Mouse (Mus musculus): ENCODE measurements around the gene Gm10130. TPM values are rescaled to one million over a fixed set of nuclear protein-coding genes. Genes with fewer than 3 reads are reported as not detected.
A peak's percentile ranks its signal among the peaks of the same experiment; 100 is the strongest.
"Not testable (repeated sequence)": the region's sequence is repeated elsewhere in the genome, so short reads cannot be mapped to it uniquely, and the experiment has no call there.

Gm10130 gene
- polyA plus RNA-seq, 1 experiment from 2014 or later = 1.2 TPM

DNA sequence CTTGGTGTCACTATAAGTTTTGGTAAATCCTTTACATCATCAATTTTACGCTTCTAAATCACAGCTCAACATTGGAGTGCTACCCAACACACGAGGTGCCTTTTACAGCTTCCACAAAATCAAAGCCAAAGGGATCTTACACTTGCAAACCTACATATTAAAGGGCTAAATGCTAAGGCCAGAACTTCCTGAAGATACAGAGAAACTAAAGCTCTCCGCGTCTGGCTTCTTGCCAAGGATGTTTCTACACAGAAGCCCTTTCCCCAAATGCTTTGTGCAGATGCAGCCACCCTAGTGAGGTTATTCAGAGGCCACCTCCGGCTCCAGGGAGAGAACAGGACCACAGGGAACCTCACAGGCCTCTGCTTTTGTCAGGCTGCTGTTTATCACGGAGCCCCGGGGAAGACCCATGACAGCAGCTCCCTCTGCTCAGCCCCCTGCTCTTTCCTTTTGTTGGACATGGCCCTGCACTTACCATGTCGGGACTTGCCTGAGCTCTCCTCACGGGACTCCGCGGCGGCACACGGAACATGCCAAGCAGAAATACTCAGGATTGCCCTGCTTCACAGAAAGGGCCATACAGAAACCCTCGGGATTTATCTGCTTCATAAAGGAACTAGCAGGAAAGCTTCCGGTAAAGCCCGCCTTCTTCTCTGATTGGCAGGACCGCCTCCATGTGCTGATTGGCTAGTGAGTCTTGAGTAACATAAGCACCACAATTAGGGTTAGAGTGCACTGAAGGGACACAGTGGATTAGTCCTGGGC is 38.8 kb downstream of the Gm10130 start, which contains the start of gene 3300002I08Rik:
Gene 3300002I08Rik, minus strand, starts transcription at position 653 of the 765 bp plus-strand sequence.
- H3K27me3 ChIP-seq (ENCODE audit: control insufficient read depth, insufficient read depth, low read length); H3K9me3 ChIP-seq (ENCODE audit: control insufficient read depth, low read length); H3K36me3 ChIP-seq (ENCODE audit: control insufficient read depth, insufficient read depth, low read length); H3K4me1 ChIP-seq (ENCODE audit: control insufficient read depth, insufficient read depth, low read length): not testable (repeated sequence)
- Histone ChIP-seq H3K4me2 (peak within 1 kb of the TSS; percentile 40), H3K27ac (ENCODE audit: low read depth, low read length) (peak within 1 kb of the TSS; percentile 47; the same call in 1 of the 2 replicates), H3K4me3 (ENCODE audit: low read depth, low read length) (peak within 1 kb of the TSS; percentile 53), H3K9ac (ENCODE audit: low read length) (peak within 1 kb of the TSS; percentile 77)
- WGBS = 3% methylated on average over 16 of the region's 17 CpGs
- ATAC-seq (ENCODE audit: low FRiP score) (peak; percentile 100), DNase-seq (ENCODE audit: low spot score, missing footprints) (peak; percentile 95)

DNA sequence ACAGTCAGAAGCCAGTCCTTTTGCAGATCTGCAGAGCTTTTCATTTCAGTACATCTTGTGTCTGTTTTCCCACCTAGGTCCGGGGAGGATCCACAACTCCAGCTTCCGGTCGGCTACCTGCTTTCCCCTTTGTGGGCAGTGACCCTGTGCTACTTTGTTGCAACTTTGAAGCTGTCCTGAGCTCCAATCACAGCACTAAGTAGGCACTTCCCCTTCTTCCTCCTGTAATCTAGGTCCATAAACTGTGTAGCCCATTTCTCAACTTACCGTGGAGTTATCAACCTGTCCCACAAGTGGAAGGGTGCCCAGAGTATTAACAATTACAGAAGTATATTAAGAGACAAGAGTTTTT is 39.4 kb downstream of the Gm10130 start:
- Histone ChIP-seq H3K4me3 (ENCODE audit: low read depth, low read length) (peak overlapping the region; percentile 53), H3K27ac (ENCODE audit: low read depth, low read length) (no peak overlapping the region), H3K9ac (ENCODE audit: low read length) (peak overlapping the region; percentile 77; the same call in 1 of the 2 replicates), H3K9me3 (ENCODE audit: control insufficient read depth, low read length) (no peaks in the 10 kb centered on the region), H3K4me2 (peak overlapping the region; percentile 40), H3K36me3 (ENCODE audit: control insufficient read depth, insufficient read depth, low read length) (no peaks in the 10 kb centered on the region), H3K4me1 (ENCODE audit: control insufficient read depth, insufficient read depth, low read length) (no peaks in the 10 kb centered on the region), H3K27me3 (ENCODE audit: control insufficient read depth, insufficient read depth, low read length) (no peaks in the 10 kb centered on the region)
- WGBS = 12% methylated on average over 4 of the region's 4 CpGs
- ATAC-seq (ENCODE audit: low FRiP score) (peak; percentile 71), DNase-seq (ENCODE audit: low spot score, missing footprints) (peak; percentile 95)

DNA sequence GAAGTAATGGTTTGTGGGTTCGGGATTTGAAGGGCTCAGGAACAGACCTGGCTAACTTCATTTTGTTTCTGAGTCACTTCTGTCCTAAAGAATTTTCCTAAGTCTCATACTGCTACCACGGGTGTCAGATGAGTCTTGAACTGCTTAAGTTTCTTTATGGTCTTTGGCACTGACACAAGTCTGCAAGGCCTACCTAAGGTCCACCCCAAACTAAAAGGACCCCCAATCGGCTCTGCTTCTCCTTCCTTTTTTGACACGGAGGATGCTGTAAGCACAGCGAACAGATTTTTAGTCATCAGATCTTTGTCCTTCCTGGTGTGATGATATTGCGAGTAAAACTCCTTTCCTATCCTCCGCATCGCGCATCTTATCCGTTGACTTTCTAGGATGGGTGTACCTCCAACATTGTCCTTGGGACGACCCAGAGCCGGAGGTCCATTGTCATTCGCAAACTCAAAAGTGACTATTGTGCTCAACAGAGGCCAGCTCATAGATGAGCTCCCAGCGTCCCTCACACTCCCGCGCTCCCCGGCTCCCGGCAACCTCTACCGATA is 62.1 kb downstream of the Gm10130 start:
- not testable (repeated sequence) for H3K4me3 ChIP-seq (ENCODE audit: low read depth, low read length); H3K9ac ChIP-seq (ENCODE audit: low read length); DNase-seq (ENCODE audit: low spot score, missing footprints); H3K4me1 ChIP-seq (ENCODE audit: control insufficient read depth, insufficient read depth, low read length); H3K27ac ChIP-seq (ENCODE audit: low read depth, low read length); H3K36me3 ChIP-seq (ENCODE audit: control insufficient read depth, insufficient read depth, low read length); H3K9me3 ChIP-seq (ENCODE audit: control insufficient read depth, low read length); H3K4me2 ChIP-seq; ATAC-seq (ENCODE audit: low FRiP score); H3K27me3 ChIP-seq (ENCODE audit: control insufficient read depth, insufficient read depth, low read length)
- WGBS = 95% methylated on average over 18 of the region's 19 CpGs

DNA sequence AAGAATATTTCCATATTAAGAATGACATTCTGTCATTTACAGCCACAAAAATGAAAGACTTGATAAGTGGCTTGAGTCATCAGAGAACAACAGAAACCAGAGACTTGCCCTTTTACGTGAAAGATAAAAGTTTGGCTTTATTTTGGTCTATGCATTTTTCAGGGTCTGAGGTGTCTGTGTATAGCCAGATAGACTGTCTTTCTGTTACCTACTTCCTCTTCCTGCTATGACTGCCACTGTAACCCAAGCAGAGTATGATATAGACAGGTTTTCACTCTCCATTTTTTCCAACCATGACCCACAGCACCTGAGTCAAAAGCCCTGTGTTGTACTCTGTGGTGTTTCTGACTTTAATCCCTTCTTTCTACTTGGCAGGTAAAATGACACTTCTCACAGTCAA is 66.7 kb downstream of the Gm10130 start:
- Histone ChIP-seq H3K9ac (ENCODE audit: low read length) (no peak overlapping the region), H3K4me3 (ENCODE audit: low read depth, low read length) (no peak overlapping the region), H3K4me2 (no peak overlapping the region), H3K36me3 (ENCODE audit: control insufficient read depth, insufficient read depth, low read length) (no peaks in the 10 kb centered on the region), H3K27ac (ENCODE audit: low read depth, low read length) (no peak overlapping the region), H3K9me3 (ENCODE audit: control insufficient read depth, low read length) (no peaks in the 10 kb centered on the region; the same call in 1 of the 2 replicates), H3K4me1 (ENCODE audit: control insufficient read depth, insufficient read depth, low read length) (no peaks in the 10 kb centered on the region), H3K27me3 (ENCODE audit: control insufficient read depth, insufficient read depth, low read length) (no peaks in the 10 kb centered on the region)
- ATAC-seq (ENCODE audit: low FRiP score) = no peak
- DNase-seq (ENCODE audit: low spot score, missing footprints) = no peak
- WGBS = 83% methylated on average over 1 of the region's 1 CpGs

DNA sequence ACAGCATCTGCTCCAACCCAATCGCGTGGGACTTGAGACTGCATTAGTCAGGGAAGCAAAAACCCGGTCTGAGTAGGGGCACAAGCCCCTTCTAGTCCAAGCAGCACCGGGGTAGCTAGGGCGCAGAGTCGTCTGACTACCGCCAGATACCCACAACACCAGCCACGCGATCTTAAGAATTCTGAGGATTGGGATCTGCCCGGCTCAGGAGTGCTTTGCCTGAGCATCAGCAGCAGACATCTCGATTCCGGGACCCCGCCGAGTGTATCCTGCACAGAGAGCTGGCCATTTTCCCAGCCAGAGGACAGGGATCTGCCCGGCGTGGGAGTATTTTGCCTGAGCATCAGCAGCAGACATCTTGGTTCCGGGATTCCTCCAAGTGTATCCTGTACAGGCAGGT is 88.6 kb downstream of the Gm10130 start:
- not testable (repeated sequence) for DNase-seq (ENCODE audit: low spot score, missing footprints); ATAC-seq (ENCODE audit: low FRiP score)
- 91% methylated on average over 17 of the region's 17 CpGs for WGBS

More for the DNA sequence above, 88.6 kb downstream of the Gm10130 start:
- H3K4me1 ChIP-seq (ENCODE audit: control insufficient read depth, insufficient read depth, low read length); H3K36me3 ChIP-seq (ENCODE audit: control insufficient read depth, insufficient read depth, low read length); H3K9me3 ChIP-seq (ENCODE audit: control insufficient read depth, low read length); H3K27me3 ChIP-seq (ENCODE audit: control insufficient read depth, insufficient read depth, low read length); H3K4me2 ChIP-seq; H3K9ac ChIP-seq (ENCODE audit: low read length); H3K27ac ChIP-seq (ENCODE audit: low read depth, low read length); H3K4me3 ChIP-seq (ENCODE audit: low read depth, low read length): not testable (repeated sequence)

Other genes with a start within 250 kb of the Gm10130 start
- gene Zfp120, start 187.0 kb upstream of the Gm10130 start, polyA plus RNA-seq (2014; fragmentation: Nextera tagmentation; extraction: Ambion mirVana) = 9.7 and 10.0 TPM in 2 replicates
- not detected in 2 replicates for gene Gm10770, start 144.0 kb upstream of the Gm10130 start, polyA plus RNA-seq (2014; fragmentation: Nextera tagmentation; extraction: Ambion mirVana)
- gene Gm14139, start 141.9 kb upstream of the Gm10130 start, polyA plus RNA-seq (2014; fragmentation: Nextera tagmentation; extraction: Ambion mirVana) = not detected in 2 replicates
- gene Zfp937, start 105.6 kb upstream of the Gm10130 start, polyA plus RNA-seq (2014; fragmentation: Nextera tagmentation; extraction: Ambion mirVana) = 9.7 and 10.9 TPM in 2 replicates
- gene Gm21994, start 68.1 kb upstream of the Gm10130 start, polyA plus RNA-seq (2014; fragmentation: Nextera tagmentation; extraction: Ambion mirVana) = 2.2 and 2.8 TPM in 2 replicates
- gene Gm14124, start 66.2 kb upstream of the Gm10130 start, polyA plus RNA-seq (2014; fragmentation: Nextera tagmentation; extraction: Ambion mirVana) = not detected in 2 replicates
- 10.1 and 10.8 TPM in 2 replicates for gene 3300002I08Rik, start 39.1 kb downstream of the Gm10130 start, polyA plus RNA-seq (2014; fragmentation: Nextera tagmentation; extraction: Ambion mirVana)
- gene Zfp442, start 127.8 kb downstream of the Gm10130 start, polyA plus RNA-seq (2014; fragmentation: Nextera tagmentation; extraction: Ambion mirVana) = 7.8 and 8.9 TPM in 2 replicates
- 0.06 and 0.08 TPM in 2 replicates for gene Zfp345, start 161.4 kb downstream of the Gm10130 start, polyA plus RNA-seq (2014; fragmentation: Nextera tagmentation; extraction: Ambion mirVana)
- 0.23 and 0.33 TPM in 2 replicates for gene Cst7, start 246.7 kb downstream of the Gm10130 start, polyA plus RNA-seq (2014; fragmentation: Nextera tagmentation; extraction: Ambion mirVana)

Data from midbrain, embryonic 11.5 days (tissue).